Mouse (Mus musculus): ENCODE results near the gene Lrrc39. TPM values are rescaled to one million over a fixed set of nuclear protein-coding genes. Genes with fewer than 3 reads are reported as not detected.

The Lrrc39 gene
- polyA plus RNA-seq, 1 experiment from 2014 or later: 0.63 TPM

GRCm38 (mm10) chr3:116620636-116621370 lies 58.0 kb downstream of the Lrrc39 start:
- Histone ChIP-seq H3K27me3 (ENCODE audit: low read depth, poor library complexity, severe bottlenecking) (no peaks in the 10 kb centered on the region), H3K36me3 (peaks cover 65% of the 10 kb centered on the region), H3K27ac (replicated peaks) (no peak overlapping the region), H3K9me3 (replicated peaks) (no peaks in the 10 kb centered on the region), H3K4me3 (no peak overlapping the region), H3K4me1 (no peaks in the 10 kb centered on the region)
- 93% methylated on average over 7 of the region's 7 CpGs for WGBS
- no peak for DNase-seq (ENCODE audit: low spot score)

- no peak for DNase-seq (ENCODE audit: low spot score)
Observed at GRCm38 (mm10) chr3:116622641-116623040, 59.9 kb downstream of the Lrrc39 start.

DNA sequence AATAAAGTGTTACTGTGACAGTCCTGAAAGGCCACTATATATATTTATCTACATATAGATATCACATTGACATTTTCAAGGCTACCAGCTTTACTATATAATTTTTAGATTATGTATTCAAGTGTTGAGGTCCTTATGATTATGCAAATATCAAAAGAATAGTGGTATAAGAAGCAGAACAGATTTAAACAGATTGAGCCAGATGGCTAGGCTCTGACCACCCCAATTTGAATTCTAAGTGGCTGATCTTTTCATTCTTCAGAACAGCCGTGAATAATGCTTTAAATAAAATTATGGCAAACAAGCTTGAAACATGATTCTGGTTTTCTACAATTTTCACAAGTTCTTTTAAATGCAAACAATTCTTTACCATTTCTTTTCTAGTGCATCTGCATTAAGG lies 68.7 kb downstream of the Lrrc39 start:
- H3K36me3 ChIP-seq: peaks cover 95% of the 10 kb centered on the region
- DNase-seq (ENCODE audit: low spot score): no peak
- WGBS: 91% methylated on average over 1 of the region's 1 CpGs

More at GRCm38 (mm10) chr3:116622641-116623040, 59.9 kb downstream of the Lrrc39 start:
- Histone ChIP-seq H3K4me3 (no peak overlapping the region), H3K36me3 (peaks cover 67% of the 10 kb centered on the region), H3K27me3 (ENCODE audit: low read depth, poor library complexity, severe bottlenecking) (no peaks in the 10 kb centered on the region), H3K4me1 (no peaks in the 10 kb centered on the region), H3K27ac (replicated peaks) (no peak overlapping the region), H3K9me3 (replicated peaks) (no peaks in the 10 kb centered on the region)
- WGBS: 97% methylated on average over 7 of the region's 7 CpGs

More for the DNA sequence above, 68.7 kb downstream of the Lrrc39 start:
- H3K9me3 ChIP-seq (replicated peaks): no peaks in the 10 kb centered on the region
- H3K27me3 ChIP-seq (ENCODE audit: low read depth, poor library complexity, severe bottlenecking): no peaks in the 10 kb centered on the region
- H3K4me1 ChIP-seq: no peaks in the 10 kb centered on the region
- no peak overlapping the region for H3K4me3 ChIP-seq
- no peak overlapping the region for H3K27ac ChIP-seq (replicated peaks)

Other genes with a start within 250 kb of the Lrrc39 start
- 16.9 and 18.4 TPM in 2 replicates for gene Cdc14a, start 138.9 kb upstream of the Lrrc39 start, polyA plus RNA-seq (2016; fragmentation: Nextera tagmentation; extraction: Ambion mirVana)
- gene Rtca, start 54.8 kb upstream of the Lrrc39 start, polyA plus RNA-seq (2016; fragmentation: Nextera tagmentation; extraction: Ambion mirVana): 122 and 126 TPM in 2 replicates
- 11.4 and 12.4 TPM in 2 replicates for gene Dbt, start 49.9 kb upstream of the Lrrc39 start, polyA plus RNA-seq (2016; fragmentation: Nextera tagmentation; extraction: Ambion mirVana)
- gene Sass6, start 32.0 kb downstream of the Lrrc39 start, polyA plus RNA-seq (2016; fragmentation: Nextera tagmentation; extraction: Ambion mirVana): 37.3 and 39.5 TPM in 2 replicates
- 25.0 and 26.9 TPM in 2 replicates for gene Trmt13, start 51.6 kb downstream of the Lrrc39 start, polyA plus RNA-seq (2016; fragmentation: Nextera tagmentation; extraction: Ambion mirVana)
- 81.4 and 82.5 TPM in 2 replicates for gene Mfsd14a, start 99.7 kb downstream of the Lrrc39 start, polyA plus RNA-seq (2016; fragmentation: Nextera tagmentation; extraction: Ambion mirVana)
- gene Gm43191, start 118.3 kb downstream of the Lrrc39 start, polyA plus RNA-seq (2016; fragmentation: Nextera tagmentation; extraction: Ambion mirVana): not detected in 2 replicates
- gene Slc35a3, start 149.9 kb downstream of the Lrrc39 start, polyA plus RNA-seq (2016; fragmentation: Nextera tagmentation; extraction: Ambion mirVana): 7.3 and 8.3 TPM in 2 replicates
- gene Agl, start 245.2 kb downstream of the Lrrc39 start, polyA plus RNA-seq (2016; fragmentation: Nextera tagmentation; extraction: Ambion mirVana): 9.0 and 12.0 TPM in 2 replicates

Data from midbrain, embryonic 10.5 days (tissue).